Mouse (Mus musculus): Measurements from ENCODE around the gene Prpf19.

GRCm38 (mm10) chr19:10871328-10871961, 23.6 kb upstream of the Prpf19 start:
- TF ChIP-seq POLR2A (IDR thresholded peaks at IDR 0.05; ENCODE audit: insufficient read length, low read depth) (no peak), POLR2AphosphoS2 (IDR thresholded peaks at IDR 0.05; ENCODE audit: insufficient read length, low read depth) (no peak), MAX (IDR thresholded peaks at IDR 0.05; ENCODE audit: low read depth) (no peak), TCF12 (IDR thresholded peaks at IDR 0.05; ENCODE audit: insufficient read depth, poor library complexity, severe bottlenecking) (no peak)
